Mouse (Mus musculus) stomach, postnatal 0 days (tissue): ENCODE data around the gene Fdxacb1.

ENCODE experiments used
- CTCF ChIP-seq: IDR thresholded peaks from 2 replicates; pipeline ENCODE4 v1.5.1; 2016; ENCODE audit warnings: antibody characterized with exemption, low read depth, mild to moderate bottlenecking, moderate library complexity
- EP300 ChIP-seq: optimal IDR thresholded peaks from 2 replicates; pipeline ENCODE3; 2016; ENCODE audit warnings: antibody characterized with exemption

DNA sequence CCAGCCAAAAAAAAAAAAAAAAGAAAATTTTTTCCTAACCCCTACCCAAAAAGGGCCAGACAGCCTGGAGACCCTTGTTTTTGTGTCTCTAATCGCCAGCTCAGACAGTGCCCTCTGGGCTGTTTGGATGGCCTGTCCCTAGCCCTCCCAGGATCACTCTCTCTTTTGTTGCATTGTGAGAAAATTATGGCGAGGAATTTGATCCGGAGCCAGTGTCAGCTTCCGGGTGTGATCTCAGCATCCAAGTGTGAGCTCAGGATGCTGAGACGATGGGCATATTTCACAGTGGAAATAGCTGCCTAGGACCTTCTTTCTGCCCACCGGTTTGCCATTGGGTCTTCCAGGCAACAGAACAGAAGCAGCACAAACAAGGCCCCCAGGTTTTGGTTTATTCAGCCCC, 17.3 kb upstream of the Fdxacb1 start:
- TF ChIP-seq CTCF (no peak), EP300 (no peak)
